Mouse (Mus musculus): ENCODE results near the gene Gfy. TPM values are rescaled to one million over a fixed set of nuclear protein-coding genes. Genes with fewer than 3 reads are reported as not detected.
A peak's percentile ranks its signal among the peaks of the same experiment; 100 is the strongest.
"Not testable (repeated sequence)": the region's sequence is repeated elsewhere in the genome, so short reads cannot be mapped to it uniquely, and the experiment has no call there.

Gfy gene
- polyA plus RNA-seq, 1 experiment from 2014 or later, result not detected

DNA sequence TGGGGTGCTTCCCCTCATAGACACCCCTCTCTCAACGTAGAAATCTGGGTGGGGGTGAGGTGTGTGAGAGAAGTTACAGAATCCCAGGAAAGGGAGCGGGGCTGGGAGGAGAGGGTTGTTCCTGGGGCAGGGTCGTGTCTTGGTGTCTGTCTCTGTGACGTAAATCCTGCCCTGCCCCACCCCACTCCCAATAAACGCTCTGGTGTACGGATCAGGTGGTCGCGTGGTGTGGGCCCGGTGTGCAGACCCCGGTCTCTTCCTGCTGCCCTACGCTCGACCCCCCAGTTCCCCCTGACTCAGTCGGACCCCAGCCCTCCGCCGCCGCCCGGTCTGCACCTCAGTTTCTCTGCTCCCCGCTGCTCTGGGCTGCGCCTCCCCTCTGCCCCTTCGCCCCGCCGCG lies 3.4 kb downstream of the Gfy start:
- ATAC-seq, result no peak
- Histone ChIP-seq H3K27ac (no peak overlapping the region), H3K36me3 (no peaks in the 10 kb centered on the region), H3K9me3 (replicated peaks) (peaks cover 4% of the 10 kb centered on the region; the same call in 1 of the 2 replicates), H3K9ac (no peak overlapping the region), H3K4me3 (no peak overlapping the region; the same call in 1 of the 2 replicates), H3K4me2 (no peak overlapping the region), H3K4me1 (0 out of 2 replicates have a peak, but pooled peaks cover 5% of the 10 kb centered on the region), H3K27me3 (replicated peaks) (peaks cover 96% of the 10 kb centered on the region)
- WGBS (ENCODE audit: insufficient replicate concordance), result 3% methylated on average over 23 of the region's 23 CpGs

DNA sequence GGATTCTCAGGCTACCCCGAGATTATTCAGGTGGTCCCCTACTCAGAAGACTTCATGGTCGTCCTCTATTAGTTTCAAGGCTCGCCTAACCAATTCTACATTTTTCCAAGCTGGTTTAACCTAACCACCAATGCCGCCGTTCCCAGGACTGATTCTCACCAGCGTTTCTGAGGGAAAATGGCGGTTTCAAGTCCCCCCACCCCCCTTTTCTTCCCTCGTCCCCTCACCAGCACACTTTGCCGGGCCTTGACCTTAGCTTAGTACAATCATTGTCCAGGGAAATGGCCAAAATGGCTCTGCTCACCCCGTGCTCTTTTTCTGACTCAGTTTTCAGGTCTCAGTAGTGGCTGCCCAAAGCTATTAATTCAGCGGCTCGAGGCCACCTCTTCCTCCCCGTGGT lies 4.0 kb downstream of the Gfy start:
- Histone ChIP-seq H3K36me3 (no peaks in the 10 kb centered on the region), H3K9me3 (replicated peaks) (peaks cover 9% of the 10 kb centered on the region; the same call in 1 of the 2 replicates), H3K4me3 (no peak overlapping the region), H3K4me1 (0 out of 2 replicates have a peak, but pooled peaks cover 5% of the 10 kb centered on the region), H3K9ac (no peak overlapping the region), H3K27ac (no peak overlapping the region), H3K4me2 (no peak overlapping the region), H3K27me3 (replicated peaks) (peaks cover 96% of the 10 kb centered on the region)
- WGBS (ENCODE audit: insufficient replicate concordance), result 3% methylated on average over 13 of the region's 13 CpGs
- no peak for ATAC-seq

DNA sequence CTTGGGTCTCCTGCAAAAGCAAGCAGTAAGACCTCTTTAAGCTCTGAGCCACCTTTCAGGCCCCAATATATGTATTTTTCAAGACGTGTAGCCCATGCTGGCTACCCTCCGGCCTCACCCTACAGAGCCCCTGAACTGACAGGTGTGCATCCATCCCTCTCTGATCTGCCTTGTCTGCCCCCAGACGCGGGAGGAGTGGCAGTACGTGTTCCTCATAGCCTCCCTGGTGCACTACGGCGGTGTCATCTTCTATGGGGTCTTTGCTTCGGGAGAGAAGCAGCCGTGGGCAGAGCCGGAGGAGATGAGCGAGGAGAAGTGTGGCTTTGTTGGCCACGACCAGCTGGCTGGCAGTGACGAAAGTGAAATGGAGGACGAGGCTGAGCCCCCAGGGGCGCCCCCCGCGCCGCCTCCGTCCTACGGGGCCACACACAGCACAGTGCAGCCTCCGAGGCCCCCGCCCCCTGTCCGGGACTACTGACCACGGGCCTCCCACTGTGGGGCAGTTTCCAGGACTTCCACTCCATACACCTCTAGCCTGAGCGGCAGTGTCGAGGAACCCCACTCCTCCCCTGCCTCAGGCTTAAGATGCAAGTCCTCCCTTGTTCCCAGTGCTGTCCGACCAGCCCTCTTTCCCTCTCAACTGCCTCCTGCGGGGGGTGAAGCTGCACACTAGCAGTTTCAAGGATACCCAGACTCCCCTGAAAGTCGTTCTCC lies 4.6 kb downstream of the Gfy start:
- H3K9me3 ChIP-seq (replicated peaks), result peaks cover 15% of the 10 kb centered on the region
- H3K36me3 ChIP-seq, result no peaks in the 10 kb centered on the region
- no peak for ATAC-seq
- H3K27me3 ChIP-seq (replicated peaks), result peaks cover 96% of the 10 kb centered on the region
- 0 out of 2 replicates have a peak, but pooled peaks cover 5% of the 10 kb centered on the region for H3K4me1 ChIP-seq
- H3K9ac ChIP-seq, result no peak overlapping the region
- H3K4me3 ChIP-seq, result no peak overlapping the region
- 6% methylated on average over 28 of the region's 29 CpGs for WGBS (ENCODE audit: insufficient replicate concordance)
- H3K4me2 ChIP-seq, result peak overlapping the region; percentile 2; the same call in 1 of the 2 replicates
- H3K27ac ChIP-seq, result no peak overlapping the region

- not testable (repeated sequence) for H3K27ac ChIP-seq, H3K4me3 ChIP-seq, H3K4me1 ChIP-seq, ATAC-seq, H3K4me2 ChIP-seq, H3K9ac ChIP-seq, H3K36me3 ChIP-seq
- 39% methylated on average over 1 of the region's 1 CpGs for WGBS (ENCODE audit: insufficient replicate concordance)
- Histone ChIP-seq H3K9me3 (replicated peaks) (peaks cover 25% of the 10 kb centered on the region), H3K27me3 (replicated peaks) (peaks cover 96% of the 10 kb centered on the region)
These were observed 5.6 kb downstream of the Gfy start for GRCm38 (mm10) chr7:45173772-45174171.

DNA sequence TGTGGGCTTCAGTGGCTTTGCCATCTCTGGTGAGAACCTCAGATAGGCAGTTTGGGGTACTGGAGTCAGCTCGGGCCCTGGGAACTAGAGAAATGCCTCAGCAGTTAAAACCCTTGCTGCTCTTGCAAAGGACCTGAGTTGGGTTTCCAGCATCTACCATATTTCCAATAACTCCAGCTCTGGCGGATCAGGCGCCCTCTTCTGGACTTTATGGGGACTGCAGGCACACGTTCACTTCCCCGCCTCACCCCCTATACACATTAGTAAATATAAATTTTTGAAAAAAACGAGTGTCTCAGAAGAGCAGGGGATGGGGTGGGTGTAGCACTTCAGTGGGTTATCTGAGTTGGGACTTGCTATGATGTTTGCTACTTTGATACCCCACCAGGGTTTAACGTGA lies 6.4 kb downstream of the Gfy start:
- 0 out of 2 replicates have a peak, but pooled peaks cover 5% of the 10 kb centered on the region for H3K4me1 ChIP-seq
- peaks cover 96% of the 10 kb centered on the region for H3K27me3 ChIP-seq (replicated peaks)
- no peak overlapping the region for H3K27ac ChIP-seq
- H3K4me3 ChIP-seq, result no peak overlapping the region
- no peak for ATAC-seq
- 44% methylated on average over 7 of the region's 7 CpGs for WGBS (ENCODE audit: insufficient replicate concordance)
- H3K36me3 ChIP-seq, result 0 out of 2 replicates have a peak, but pooled peaks cover 3% of the 10 kb centered on the region
- H3K4me2 ChIP-seq, result no peak overlapping the region
- H3K9ac ChIP-seq, result no peak overlapping the region
- peaks cover 26% of the 10 kb centered on the region for H3K9me3 ChIP-seq (replicated peaks)

DNA sequence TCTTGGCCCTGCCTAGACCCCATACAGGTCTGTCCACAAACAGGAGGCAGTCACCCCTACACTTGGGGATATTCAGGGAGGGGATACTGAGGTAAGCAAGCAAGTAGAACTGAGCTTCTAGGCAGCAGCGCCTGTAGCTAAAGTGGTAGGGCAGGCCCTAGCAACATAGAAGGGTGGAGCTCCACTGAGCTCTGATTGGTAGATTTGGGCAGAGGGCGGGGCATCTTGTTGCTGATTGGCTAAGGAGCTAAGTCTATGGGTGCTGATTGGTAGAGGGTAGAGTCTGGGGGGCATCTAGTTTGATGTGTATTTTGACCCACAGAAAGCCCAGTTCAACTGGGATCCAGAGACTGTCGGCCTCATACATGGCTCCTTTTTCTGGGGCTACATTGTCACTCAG lies 9.9 kb downstream of the Gfy start:
- H3K27ac ChIP-seq, result no peak overlapping the region
- peaks cover 96% of the 10 kb centered on the region for H3K27me3 ChIP-seq (replicated peaks)
- WGBS (ENCODE audit: insufficient replicate concordance), result 69% methylated on average over 3 of the region's 3 CpGs

GRCm38 (mm10) chr7:45168656-45169055 lies 10.7 kb downstream of the Gfy start:
- 0 out of 2 replicates have a peak, but pooled peaks cover 3% of the 10 kb centered on the region for H3K36me3 ChIP-seq
- no peak overlapping the region for H3K4me3 ChIP-seq
- H3K4me1 ChIP-seq, result peaks cover 7% of the 10 kb centered on the region
- H3K9ac ChIP-seq, result no peak overlapping the region
- H3K4me2 ChIP-seq, result no peak overlapping the region
- no peak overlapping the region for H3K27ac ChIP-seq
- ATAC-seq, result no peak
- WGBS (ENCODE audit: insufficient replicate concordance), result 8% methylated on average over 24 of the region's 24 CpGs
- H3K27me3 ChIP-seq (replicated peaks), result peaks cover 97% of the 10 kb centered on the region
- H3K9me3 ChIP-seq (replicated peaks), result peaks cover 26% of the 10 kb centered on the region

More for the DNA sequence above, 9.9 kb downstream of the Gfy start:
- H3K9me3 ChIP-seq (replicated peaks), result peaks cover 26% of the 10 kb centered on the region
- no peak for ATAC-seq
- no peak overlapping the region for H3K4me2 ChIP-seq
- no peak overlapping the region for H3K4me3 ChIP-seq
- H3K36me3 ChIP-seq, result 0 out of 2 replicates have a peak, but pooled peaks cover 3% of the 10 kb centered on the region
- H3K4me1 ChIP-seq, result no peaks in the 10 kb centered on the region
- no peak overlapping the region for H3K9ac ChIP-seq

- 0 out of 2 replicates have a peak, but pooled peaks cover 3% of the 10 kb centered on the region for H3K36me3 ChIP-seq
- peaks cover 26% of the 10 kb centered on the region for H3K9me3 ChIP-seq (replicated peaks)
- peaks cover 10% of the 10 kb centered on the region for H3K4me1 ChIP-seq
- peaks cover 99% of the 10 kb centered on the region for H3K27me3 ChIP-seq (replicated peaks)
- H3K27ac ChIP-seq, result no peak overlapping the region
- no peak overlapping the region for H3K4me2 ChIP-seq
- no peak for ATAC-seq
- H3K9ac ChIP-seq, result no peak overlapping the region
- WGBS (ENCODE audit: insufficient replicate concordance), result 5% methylated on average over 19 of the region's 19 CpGs
- no peak overlapping the region for H3K4me3 ChIP-seq
These were observed 11.5 kb downstream of the Gfy start for GRCm38 (mm10) chr7:45167761-45168445.

GRCm38 (mm10) chr7:45166950-45167401 lies 12.4 kb downstream of the Gfy start:
- Histone ChIP-seq H3K27ac (no peak overlapping the region), H3K9ac (no peak overlapping the region), H3K27me3 (replicated peaks) (peaks cover 98% of the 10 kb centered on the region), H3K4me1 (peaks cover 18% of the 10 kb centered on the region), H3K4me3 (no peak overlapping the region), H3K36me3 (0 out of 2 replicates have a peak, but pooled peaks cover 3% of the 10 kb centered on the region), H3K4me2 (no peak overlapping the region), H3K9me3 (replicated peaks) (peaks cover 26% of the 10 kb centered on the region)
- no peak for ATAC-seq
- WGBS (ENCODE audit: insufficient replicate concordance), result 17% methylated on average over 10 of the region's 10 CpGs

DNA sequence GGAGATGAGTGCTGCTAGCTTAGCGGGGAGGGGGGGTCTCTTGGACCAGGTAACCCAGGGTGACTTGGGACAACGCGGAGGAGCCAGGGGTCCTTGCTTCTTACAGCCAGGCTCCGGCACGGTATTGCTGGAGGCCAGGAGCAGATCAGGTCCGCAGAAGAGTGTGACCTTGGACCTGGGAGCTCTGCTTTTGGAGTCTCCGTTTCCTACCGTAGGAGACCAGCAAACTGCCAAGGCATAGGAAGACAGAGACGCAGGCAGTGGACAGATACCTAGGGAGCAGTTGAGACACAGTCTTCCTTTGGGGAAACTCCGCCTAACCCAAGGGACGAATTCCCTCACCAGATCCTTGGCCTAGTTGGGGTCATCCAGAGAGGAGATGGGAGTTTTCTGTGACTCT lies 13.7 kb downstream of the Gfy start:
- Histone ChIP-seq H3K9me3 (replicated peaks) (peaks cover 19% of the 10 kb centered on the region), H3K4me1 (peaks cover 27% of the 10 kb centered on the region), H3K9ac (no peak overlapping the region), H3K27me3 (replicated peaks) (peaks cover 85% of the 10 kb centered on the region), H3K36me3 (0 out of 2 replicates have a peak, but pooled peaks cover 3% of the 10 kb centered on the region), H3K4me3 (no peak overlapping the region), H3K4me2 (no peak overlapping the region), H3K27ac (no peak overlapping the region)
- no peak for ATAC-seq
- WGBS (ENCODE audit: insufficient replicate concordance), result 45% methylated on average over 11 of the region's 11 CpGs

- no peak for ATAC-seq
- no peak overlapping the region for H3K4me2 ChIP-seq
- 62% methylated on average over 5 of the region's 5 CpGs for WGBS (ENCODE audit: insufficient replicate concordance)
- H3K27me3 ChIP-seq (replicated peaks), result peaks cover 76% of the 10 kb centered on the region
- no peak overlapping the region for H3K9ac ChIP-seq
- peaks cover 27% of the 10 kb centered on the region for H3K4me1 ChIP-seq
- H3K27ac ChIP-seq, result no peak overlapping the region
- 0 out of 2 replicates have a peak, but pooled peaks cover 3% of the 10 kb centered on the region for H3K36me3 ChIP-seq
- H3K4me3 ChIP-seq, result no peak overlapping the region
- H3K9me3 ChIP-seq (replicated peaks), result peaks cover 11% of the 10 kb centered on the region
These were observed 14.5 kb downstream of the Gfy start for GRCm38 (mm10) chr7:45164833-45165232.

All from liver, embryonic 12.5 days (tissue).